Mouse (Mus musculus) ES-Bruce4 (cell line): ENCODE data around the gene Nlrx1. TPM values are rescaled to one million over a fixed set of nuclear protein-coding genes. Genes with fewer than 3 reads are reported as not detected.

Experiments used
- H3K27ac ChIP-seq: 2 replicates; pipeline ENCODE4 v1.5.1; 2012; ENCODE audit warnings: low read length, inconsistent platforms; ENCODE audit not compliant: insufficient read depth
- H3K27me3 ChIP-seq: 2 replicates; pipeline ENCODE4 v1.6.1; 2012; ENCODE audit warnings: mild to moderate bottlenecking, low read length, inconsistent platforms; ENCODE audit not compliant: control insufficient read depth, poor library complexity, insufficient read depth, severe bottlenecking
- H3K36me3 ChIP-seq: 2 replicates; pipeline ENCODE4 v1.6.1; 2012; ENCODE audit warnings: inconsistent platforms, mild to moderate bottlenecking, low read length, moderate library complexity; ENCODE audit not compliant: control insufficient read depth, poor library complexity, insufficient read depth, severe bottlenecking
- H3K4me1 ChIP-seq: one replicate; pipeline ENCODE4 v1.8.1; 2011; ENCODE audit warnings: low read length; ENCODE audit not compliant: control insufficient read depth, insufficient read depth
- H3K4me3 ChIP-seq: 2 replicates; pipeline ENCODE4 v1.5.1; 2011; ENCODE audit warnings: low read depth, mild to moderate bottlenecking, low read length
- H3K9ac ChIP-seq: 2 replicates; pipeline ENCODE4 v1.6.1; 2012; ENCODE audit warnings: low read depth, mild to moderate bottlenecking, inconsistent platforms; ENCODE audit not compliant: poor library complexity, severe bottlenecking
- H3K9me3 ChIP-seq: replicated peaks from 2 replicates; pipeline ENCODE4 v1.6.1; 2012; ENCODE audit warnings: mild to moderate bottlenecking, low read length, inconsistent platforms; ENCODE audit not compliant: control insufficient read depth, poor library complexity, insufficient read depth, severe bottlenecking
- CTCF ChIP-seq: IDR thresholded peaks from one replicate; pipeline ENCODE4 v1.8.1; 2011; ENCODE audit warnings: low read depth, low read length
- EP300 ChIP-seq: IDR thresholded peaks from 2 replicates; pipeline ENCODE4 v1.6.1; 2011; ENCODE audit warnings: low read depth, low read length; ENCODE audit not compliant: insufficient read depth
- POLR2A ChIP-seq: IDR thresholded peaks from one replicate; pipeline ENCODE4 v1.8.1; 2011; ENCODE audit warnings: low read length; ENCODE audit not compliant: insufficient read depth
- polyA plus RNA-seq: library from polyadenylated mRNA; stranded (reverse); fragments of >200 nt; gene quantifications from 2 replicates; pipeline ENCODE4 v1.2.4, GENCODE M21; 2011; ENCODE audit warnings: low read depth; ENCODE audit not compliant: missing spikeins, insufficient read depth, insufficient read length

Nlrx1 gene
- polyA plus RNA-seq, 1 experiment = 1.6 TPM

DNA sequence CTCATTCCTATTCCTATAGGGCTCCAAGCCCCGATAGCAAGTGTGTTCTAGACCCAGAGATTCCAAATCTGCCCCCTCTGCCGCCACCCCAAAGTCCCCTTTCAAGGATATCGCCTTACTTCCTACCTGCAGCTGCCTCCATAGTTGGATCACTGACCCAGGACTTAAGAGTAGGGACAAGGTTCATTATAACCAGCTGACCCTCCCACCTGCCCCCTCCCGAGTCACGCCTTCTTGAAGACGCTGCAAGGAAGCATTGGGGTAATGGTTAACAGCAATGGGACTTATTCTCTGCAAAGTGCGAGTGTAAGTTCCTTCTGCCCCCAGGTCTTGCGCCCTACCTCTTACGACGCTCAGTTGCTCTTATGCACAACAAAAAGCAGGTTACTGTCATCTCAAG lies 17.1 kb downstream of the Nlrx1 start, which contains the start of gene Pdzd3:
Pdzd3 (minus strand) TSS at position 158 of the 400 bp plus-strand sequence.
- H3K4me3 ChIP-seq = no peak within 1 kb of the TSS
- no peak within 1 kb of the TSS for H3K9ac ChIP-seq
- TF ChIP-seq EP300 (no peak), POLR2A (no peak), CTCF (no peak)
- no peak within 1 kb of the TSS for H3K27ac ChIP-seq
- no peaks in the 10 kb centered on the region for H3K36me3 ChIP-seq
- no peaks in the 10 kb centered on the region for H3K27me3 ChIP-seq
- peaks cover 2% of the 10 kb centered on the region for H3K4me1 ChIP-seq
- no peaks in the 10 kb centered on the region for H3K9me3 ChIP-seq

DNA sequence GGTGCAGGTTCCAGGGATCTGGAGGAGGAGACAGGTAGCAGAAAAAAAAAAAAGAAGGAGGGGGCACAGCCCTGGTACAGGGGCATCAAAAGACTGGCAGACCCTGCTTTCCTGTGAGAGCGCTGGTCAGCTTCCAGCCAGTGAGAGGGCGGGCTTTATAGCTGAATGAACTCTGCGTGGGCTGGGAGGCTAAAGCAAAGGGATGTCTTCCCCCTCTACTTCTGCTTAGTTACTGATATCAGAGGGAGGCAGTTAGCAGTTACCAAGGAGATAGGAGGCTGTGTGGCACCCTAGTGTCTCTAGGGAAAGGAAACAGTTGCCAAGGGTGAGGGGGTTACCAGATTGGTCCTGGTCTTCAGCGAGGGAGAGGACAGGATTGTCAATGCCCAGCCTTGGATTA lies 18.0 kb downstream of the Nlrx1 start:
- Histone ChIP-seq H3K27ac (no peak overlapping the region), H3K4me3 (no peak overlapping the region), H3K9ac (no peak overlapping the region), H3K36me3 (no peaks in the 10 kb centered on the region), H3K9me3 (no peaks in the 10 kb centered on the region), H3K4me1 (peaks cover 2% of the 10 kb centered on the region), H3K27me3 (no peaks in the 10 kb centered on the region)
- no peak for TF ChIP-seq POLR2A
- TF ChIP-seq EP300 = no peak
- TF ChIP-seq CTCF = no peak

DNA sequence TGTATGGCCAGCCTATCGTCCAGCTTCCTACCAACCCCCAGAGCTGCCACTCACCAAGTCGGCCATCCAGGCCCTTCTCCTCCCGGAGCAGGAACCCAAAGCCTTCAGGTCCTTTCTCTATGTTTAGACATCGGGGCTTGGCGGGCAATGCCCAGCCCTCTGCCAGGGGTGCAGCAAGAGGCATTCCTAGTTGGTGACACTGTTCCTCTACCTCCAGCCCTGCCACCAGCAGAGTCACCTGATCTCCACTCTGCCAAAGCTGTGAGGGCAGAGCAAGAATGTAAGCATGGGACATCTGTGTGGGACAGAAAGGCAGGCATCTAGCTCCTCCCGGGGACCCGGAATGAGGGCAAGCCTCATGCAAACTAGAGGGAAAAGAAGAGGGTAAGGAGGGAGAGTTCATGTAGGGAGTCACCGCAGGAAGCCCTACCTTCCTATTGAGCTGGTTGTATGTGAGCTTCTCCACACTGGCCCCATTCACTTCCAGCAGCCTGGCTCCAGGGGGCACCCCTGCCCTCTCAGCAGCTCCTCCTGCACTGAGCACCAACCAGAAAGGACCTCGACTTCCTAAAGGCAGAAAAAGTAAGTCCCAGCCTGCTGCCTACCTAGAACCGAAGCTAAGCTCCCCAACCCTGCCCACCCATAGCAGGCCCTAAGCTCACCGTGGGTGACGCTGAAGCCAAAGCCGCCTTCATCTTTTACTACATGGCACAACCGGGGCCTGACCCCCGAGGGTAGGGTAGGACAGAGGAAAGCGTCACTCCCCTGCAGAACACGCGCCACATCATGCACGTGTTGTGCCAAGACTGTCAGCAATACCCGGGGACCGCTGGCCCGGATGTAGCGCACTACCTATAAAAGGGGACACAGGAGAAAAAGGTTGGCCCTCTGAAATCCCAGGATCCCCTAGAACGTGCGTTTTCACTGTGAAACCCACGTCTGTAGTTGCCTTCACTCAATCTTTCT lies 18.9 kb downstream of the Nlrx1 start:
- peaks cover 2% of the 10 kb centered on the region for H3K4me1 ChIP-seq
- no peak overlapping the region for H3K27ac ChIP-seq
- H3K9me3 ChIP-seq = no peaks in the 10 kb centered on the region
- H3K4me3 ChIP-seq = peak overlapping the region; percentile 6; the same call in 1 of the 2 replicates
- no peaks in the 10 kb centered on the region for H3K27me3 ChIP-seq
- no peak for TF ChIP-seq POLR2A
- TF ChIP-seq EP300 = 0 out of 2 replicates have a peak, but pooled peaks have one; percentile 11
- TF ChIP-seq CTCF = peak; percentile 62
- no peaks in the 10 kb centered on the region for H3K36me3 ChIP-seq
- no peak overlapping the region for H3K9ac ChIP-seq

DNA sequence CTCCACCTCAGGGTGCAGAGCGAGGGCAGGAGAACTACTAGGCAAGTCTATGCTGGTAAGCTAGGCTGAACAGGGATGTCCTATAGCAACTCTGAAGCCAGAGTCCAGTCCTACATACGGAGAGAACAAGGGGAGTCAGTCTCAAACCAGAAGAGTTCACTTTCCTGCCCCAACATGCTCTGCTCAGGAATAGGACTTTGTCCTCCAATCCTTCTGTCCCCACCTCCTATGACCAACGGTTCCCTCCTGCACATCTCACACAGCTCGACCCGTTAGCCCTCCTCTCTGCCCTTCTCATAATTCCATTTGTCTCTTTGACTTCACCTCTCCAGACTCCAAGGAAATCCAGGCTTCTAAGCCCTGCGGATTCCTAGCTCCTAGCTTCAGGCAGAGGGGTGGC lies 20.5 kb downstream of the Nlrx1 start:
- Histone ChIP-seq H3K36me3 (no peaks in the 10 kb centered on the region), H3K9ac (no peak overlapping the region), H3K27ac (no peak overlapping the region), H3K4me1 (peaks cover 2% of the 10 kb centered on the region), H3K4me3 (no peak overlapping the region), H3K9me3 (no peaks in the 10 kb centered on the region), H3K27me3 (no peaks in the 10 kb centered on the region)
- no peak for TF ChIP-seq CTCF
- TF ChIP-seq EP300 = no peak
- TF ChIP-seq POLR2A = no peak

DNA sequence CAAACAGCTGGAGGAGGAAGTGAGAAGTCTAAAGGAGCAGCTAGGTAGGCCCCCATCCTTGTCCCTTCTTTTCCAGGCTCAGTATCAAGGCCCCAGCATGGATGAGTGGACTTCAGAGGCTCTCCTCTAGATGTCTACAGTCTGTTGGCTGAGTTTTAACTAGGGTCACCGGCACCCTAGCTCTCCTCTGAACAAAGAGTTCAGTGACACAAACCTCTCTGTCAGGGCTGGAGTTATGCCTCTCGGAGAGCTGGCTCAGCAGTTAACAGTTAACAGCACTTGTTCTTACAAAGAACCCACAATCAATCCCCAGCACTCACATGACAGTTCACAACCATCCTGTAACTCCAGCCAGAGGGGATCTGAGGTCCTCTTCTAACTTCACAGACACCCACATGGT lies 24.8 kb downstream of the Nlrx1 start:
- Histone ChIP-seq H3K4me1 (no peaks in the 10 kb centered on the region), H3K9ac (no peak overlapping the region), H3K9me3 (no peaks in the 10 kb centered on the region), H3K27ac (no peak overlapping the region), H3K27me3 (no peaks in the 10 kb centered on the region), H3K36me3 (no peaks in the 10 kb centered on the region), H3K4me3 (no peak overlapping the region)
- no peak for TF ChIP-seq CTCF
- TF ChIP-seq POLR2A = no peak
- no peak for TF ChIP-seq EP300

DNA sequence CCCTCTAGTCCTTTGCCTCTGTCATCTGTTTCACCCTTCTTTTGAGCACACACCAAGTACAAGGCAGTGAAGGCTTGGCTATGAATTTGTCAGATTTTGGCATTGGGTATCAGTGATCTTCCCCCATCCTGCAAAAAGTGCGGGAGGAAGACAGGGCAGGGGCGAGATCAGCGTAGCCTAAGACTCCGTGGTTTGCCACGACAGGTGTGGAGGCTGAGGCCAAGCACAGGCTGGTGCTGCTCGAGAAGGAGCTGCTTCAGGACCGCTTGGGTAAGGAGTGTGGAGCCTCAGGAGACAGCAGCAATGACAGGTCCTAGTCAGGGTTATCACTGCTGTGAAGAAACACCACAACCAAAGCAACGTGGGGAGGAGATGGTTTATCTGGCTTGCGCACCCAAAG lies 27.0 kb downstream of the Nlrx1 start:
- Histone ChIP-seq H3K36me3 (no peaks in the 10 kb centered on the region), H3K9ac (no peak overlapping the region), H3K4me1 (no peaks in the 10 kb centered on the region), H3K27me3 (no peaks in the 10 kb centered on the region), H3K4me3 (no peak overlapping the region), H3K9me3 (no peaks in the 10 kb centered on the region), H3K27ac (no peak overlapping the region)
- TF ChIP-seq CTCF (no peak), EP300 (no peak), POLR2A (no peak)
